Mouse (Mus musculus): ENCODE data around the gene Kif12.
A peak's percentile ranks its signal among the peaks of the same experiment; 100 is the strongest.

The Kif12 gene

DNA sequence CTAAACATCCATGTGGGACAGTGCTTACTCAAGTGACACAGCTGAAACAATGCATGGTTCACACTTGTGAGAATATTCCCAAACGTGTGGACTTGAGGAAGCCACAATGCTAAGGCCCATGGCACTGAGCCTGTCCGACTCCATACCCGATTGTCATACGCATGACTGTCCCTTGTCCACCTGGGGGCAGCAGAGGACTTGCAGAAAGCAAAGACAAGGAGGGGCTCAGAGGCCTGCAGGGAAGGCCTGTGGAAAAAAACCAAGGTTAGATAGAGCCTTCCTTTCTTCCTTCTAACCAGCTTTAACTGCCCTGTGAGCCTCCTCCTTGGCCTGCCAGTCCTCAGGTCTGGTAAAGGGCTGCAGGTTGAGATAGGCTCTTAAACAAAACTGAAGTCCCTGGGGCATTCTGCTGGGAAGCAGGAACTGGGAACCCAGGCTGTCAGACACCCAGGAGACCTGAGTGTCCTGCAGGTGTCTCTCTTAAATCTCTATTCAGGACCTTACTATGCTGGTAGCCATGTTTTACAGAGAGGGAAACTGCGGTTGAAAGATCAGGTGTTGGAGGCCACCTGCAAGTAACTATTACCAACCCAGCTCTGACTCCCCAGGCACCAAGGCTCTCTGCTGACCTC, 12.9 kb downstream of the Kif12 start:
- DNase-seq (ENCODE audit: low read depth, low spot score), result no peak

DNA sequence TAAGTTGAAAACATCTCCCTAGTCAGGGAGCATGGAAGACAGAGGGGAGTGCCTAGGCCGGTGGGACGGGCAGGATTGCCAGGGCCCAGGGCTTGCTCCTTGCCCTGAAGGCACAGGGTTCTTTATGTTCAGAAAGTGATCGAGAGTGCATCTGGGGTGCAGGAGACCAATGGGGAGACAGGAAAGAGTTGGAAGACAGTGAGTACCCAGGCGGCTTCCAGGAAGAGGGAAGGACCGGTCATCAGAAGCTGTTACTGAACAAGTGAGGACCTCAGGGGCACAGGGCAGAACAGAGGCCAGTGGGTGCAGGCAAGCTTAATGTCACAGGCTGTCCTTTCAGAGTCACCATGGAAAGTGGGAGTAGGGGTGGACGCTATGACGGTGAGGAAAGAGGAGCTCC, 13.7 kb downstream of the Kif12 start:
- no peak for DNase-seq (ENCODE audit: low read depth, low spot score)

DNA sequence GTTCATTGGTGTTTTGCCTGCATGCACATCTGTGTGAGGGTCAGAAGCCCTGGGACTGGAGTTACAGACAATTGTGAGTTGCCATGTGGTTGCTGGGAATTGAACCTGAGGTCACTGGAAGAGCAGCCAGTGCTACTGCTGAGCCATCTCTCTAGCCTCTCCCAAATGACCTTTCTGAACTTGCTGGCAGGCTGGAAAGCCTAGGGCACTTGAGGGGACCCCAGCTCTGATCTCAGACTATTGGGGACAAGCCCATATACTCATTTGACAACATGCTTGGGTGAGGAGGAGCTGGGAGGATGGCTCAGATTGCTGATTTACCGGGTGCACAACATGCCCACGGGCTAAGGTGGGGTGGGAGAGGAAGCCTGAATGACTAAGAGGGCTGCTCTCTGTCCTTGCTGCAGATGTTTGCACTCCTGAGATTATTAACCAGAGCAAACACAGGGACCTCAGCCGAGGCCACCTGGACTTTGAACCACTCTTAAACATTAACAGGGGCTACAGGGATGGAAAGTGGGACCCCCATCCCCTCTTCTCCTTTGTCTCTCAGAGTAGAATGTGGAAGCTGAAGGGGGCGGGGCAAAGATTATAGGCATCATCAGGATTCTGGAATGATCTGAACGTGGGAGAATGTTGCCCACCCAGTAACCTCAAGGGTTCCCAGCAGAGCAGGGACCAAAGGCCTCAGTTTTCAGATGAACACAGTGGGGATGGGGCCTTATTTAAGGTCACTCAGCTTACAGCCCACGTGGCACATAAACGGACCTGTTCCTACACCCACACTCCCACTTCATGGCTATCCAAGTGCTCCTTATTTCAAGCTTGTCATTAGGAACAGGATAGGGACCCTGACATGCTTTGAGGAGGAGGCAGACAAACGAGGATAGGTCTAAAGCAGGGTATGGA, 15.0 kb downstream of the Kif12 start:
- no peak for DNase-seq (ENCODE audit: low read depth, low spot score)

DNA sequence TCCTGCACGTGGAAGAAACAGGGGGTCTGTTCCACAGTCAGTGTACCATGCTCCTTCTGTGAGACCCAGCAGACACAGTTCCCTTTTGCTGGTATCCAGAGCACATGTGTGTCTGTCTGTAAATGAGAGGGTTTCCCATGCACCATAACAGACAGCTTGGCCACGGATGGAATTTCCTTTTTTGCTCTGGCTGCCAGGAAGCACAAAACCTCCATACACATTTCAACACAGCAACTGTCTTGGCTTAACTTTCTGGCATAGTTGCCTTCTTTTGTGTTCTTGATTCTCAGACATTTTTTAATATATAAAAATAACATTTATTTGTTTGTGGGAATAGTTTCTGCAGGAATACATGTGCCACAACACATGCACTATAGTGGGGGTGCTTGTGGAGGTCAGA, 16.3 kb downstream of the Kif12 start:
- no peak for DNase-seq (ENCODE audit: low read depth, low spot score)

DNA sequence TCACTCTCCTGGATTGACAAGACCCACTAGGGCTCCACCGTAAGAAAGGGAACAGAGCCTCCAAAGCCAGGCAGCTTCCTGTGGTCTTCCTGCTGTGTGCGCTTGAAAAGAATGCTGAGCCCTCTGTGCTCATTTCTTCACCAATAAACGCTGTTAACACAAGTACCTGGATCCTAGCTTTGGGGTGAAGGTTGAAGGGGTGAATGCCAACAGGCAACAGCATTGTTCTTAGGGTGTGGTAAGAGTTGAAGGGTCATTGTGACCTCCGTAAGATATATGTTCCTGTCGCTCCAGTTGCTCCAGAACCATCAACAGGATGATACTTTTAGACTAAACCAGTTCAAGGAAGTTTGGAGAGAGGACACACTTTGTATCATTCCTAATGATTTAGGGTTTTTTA, 17.2 kb downstream of the Kif12 start, which contains the start of gene Ambp:
Ambp (minus strand) TSS at position 101 of the 400 bp plus-strand sequence.
- DNase-seq (ENCODE audit: low read depth, low spot score), result no peak

DNA sequence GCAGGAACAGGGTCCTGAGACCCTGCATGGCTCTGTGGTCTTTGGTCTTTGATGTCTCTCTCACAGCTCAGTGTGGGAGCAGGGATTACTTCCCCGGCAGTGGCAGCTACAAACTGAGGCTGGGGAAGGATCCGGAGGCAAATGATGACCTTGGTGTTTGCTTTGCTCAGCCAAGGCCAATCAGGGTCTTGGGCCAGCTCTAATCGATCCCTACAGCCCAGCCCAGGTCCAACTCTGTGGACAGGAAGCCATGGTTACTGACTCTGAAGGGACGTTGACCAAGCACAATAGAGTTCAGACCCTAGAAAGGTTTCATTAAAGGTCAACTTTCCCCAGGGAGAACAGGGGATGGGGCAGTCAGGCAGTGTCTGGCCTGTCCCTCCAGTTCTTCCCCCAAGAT, 17.9 kb downstream of the Kif12 start:
- no peak for DNase-seq (ENCODE audit: low read depth, low spot score)

- DNase-seq (ENCODE audit: low read depth, low spot score), result no peak
Measured at GRCm38 (mm10) chr4:63151127-63151526, 20.8 kb downstream of the Kif12 start.

DNA sequence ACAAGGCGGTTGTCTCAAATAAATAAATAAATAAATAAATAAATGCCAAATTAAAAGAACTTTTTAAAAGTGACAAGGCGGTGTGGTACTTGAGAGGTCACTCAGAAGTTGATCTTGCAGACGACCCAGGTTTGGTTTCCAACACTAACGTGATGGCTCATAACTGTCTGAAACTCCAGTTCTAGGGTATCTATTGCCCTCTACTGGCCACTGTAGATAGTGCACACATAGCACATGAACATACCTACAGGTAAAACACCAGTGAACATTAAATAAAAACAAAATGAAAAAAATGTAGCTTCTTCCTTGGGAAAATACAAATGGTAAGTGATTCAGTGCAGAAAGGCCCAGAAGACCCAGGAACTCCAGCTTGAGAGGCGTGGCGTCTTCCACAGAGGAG, 24.7 kb downstream of the Kif12 start:
- DNase-seq (ENCODE audit: low read depth, low spot score), result no peak

GRCm38 (mm10) chr4:63129891-63130624, 41.9 kb downstream of the Kif12 start:
- DNase-seq (ENCODE audit: low read depth, low spot score), result no peak

GRCm38 (mm10) chr4:63124861-63125466, 47.0 kb downstream of the Kif12 start:
- no peak for DNase-seq (ENCODE audit: low read depth, low spot score)

DNA sequence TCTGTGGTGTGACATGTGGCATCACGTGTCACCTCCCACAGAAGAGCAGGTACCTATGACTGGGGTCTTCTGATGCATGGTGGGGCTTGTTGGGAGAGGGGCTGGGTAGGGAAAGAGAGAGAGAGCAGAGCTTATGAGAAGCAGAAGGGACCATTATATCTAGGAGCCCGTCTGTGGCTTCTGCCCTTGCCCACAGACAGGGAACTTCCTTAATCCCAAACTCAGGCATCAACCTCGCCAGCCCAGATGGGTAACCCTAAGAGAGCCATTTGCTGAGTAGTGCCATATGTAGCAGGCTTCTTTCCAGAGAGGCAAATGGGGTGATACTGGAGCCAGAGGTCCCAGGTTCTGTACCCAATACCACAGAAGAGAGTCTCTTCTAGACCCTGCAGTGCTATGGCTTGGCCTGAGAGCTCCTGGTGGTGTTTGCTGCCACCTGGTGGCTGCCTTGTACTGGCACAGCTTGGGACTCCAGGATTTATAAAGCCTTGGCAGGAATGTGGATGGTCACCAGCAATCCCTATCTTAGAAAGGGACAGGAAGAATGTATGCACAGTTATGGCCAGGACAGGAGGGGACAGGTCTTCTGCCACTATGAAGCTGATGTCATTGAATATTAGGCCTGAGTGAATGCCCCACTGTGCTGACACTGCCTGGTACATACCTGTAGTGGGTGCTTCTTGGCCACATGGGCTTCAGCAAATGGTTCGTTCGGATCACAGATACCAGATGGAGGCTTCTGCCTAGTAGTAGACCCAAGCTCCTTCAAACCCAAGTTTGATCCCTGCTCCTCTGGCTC, 53.1 kb downstream of the Kif12 start:
- peak; percentile 8 for DNase-seq (ENCODE audit: low read depth, low spot score)

All from c-Kit-negative CD71-positive TER-119-positive erythroid progenitor cells, embryonic 14.5 days (primary cell).